Mouse (Mus musculus) liver, adult 10 weeks (tissue): Measurements from ENCODE around the gene Vgll3. TPM values are rescaled to one million over a fixed set of nuclear protein-coding genes. Genes with fewer than 3 reads are reported as not detected.

Experiments
- polyA plus RNA-seq: library from polyadenylated mRNA; stranded (reverse); fragments of 350-450 nt; fragmentation: Illumina TruSeq; extraction: RNeasy Lipid Tissue Mini Kit (QIAGEN cat#74804); gene quantifications from one replicate; pipeline ENCODE4 v1.2.3, GENCODE M21; 2014; ENCODE audit warnings: low read depth, low replicate concordance

Gene Vgll3
- 0.24 TPM for polyA plus RNA-seq

GRCm38 (mm10) chr16:65814918-65815881, at the start of gene Vgll3:
Gene Vgll3 (plus strand): TSS chr16:65815257.

